Mouse (Mus musculus) yolk sac, embryonic 10.5 days (tissue): ENCODE data around the gene Cyba.

ENCODE experiments used
- DNase-seq: peaks from one replicate; pipeline ENCODE4 v3.0.0-alpha.2; 2017; ENCODE audit warnings: low spot score

Cyba gene

GRCm38 (mm10) chr8:122421376-122422070 lies 11.2 kb downstream of the Cyba start, which contains the start of gene Il17c:
Gene Il17c (plus strand): TSS chr8:122422020.
- DNase-seq, result no peak

- DNase-seq, result no peak
Observed at GRCm38 (mm10) chr8:122419881-122420555, 12.7 kb downstream of the Cyba start.

GRCm38 (mm10) chr8:122415554-122415953 lies 17.2 kb downstream of the Cyba start:
- no peak for DNase-seq

GRCm38 (mm10) chr8:122414311-122414710 lies 18.4 kb downstream of the Cyba start:
- DNase-seq, result no peak

- no peak for DNase-seq
Observed at GRCm38 (mm10) chr8:122407678-122408077, 25.1 kb downstream of the Cyba start.

GRCm38 (mm10) chr8:122405146-122405805 lies 27.5 kb downstream of the Cyba start:
- peak; percentile 78 for DNase-seq

GRCm38 (mm10) chr8:122398186-122398585 lies 34.5 kb downstream of the Cyba start:
- DNase-seq, result no peak

- no peak for DNase-seq
Observed at GRCm38 (mm10) chr8:122395291-122395690, 37.4 kb downstream of the Cyba start.

GRCm38 (mm10) chr8:122393717-122394116 lies 39.0 kb downstream of the Cyba start:
- DNase-seq, result no peak

GRCm38 (mm10) chr8:122390758-122391157 lies 42.0 kb downstream of the Cyba start:
- no peak for DNase-seq

- DNase-seq, result no peak
Observed at GRCm38 (mm10) chr8:122389357-122389756, 43.4 kb downstream of the Cyba start.

GRCm38 (mm10) chr8:122383039-122383438 lies 49.7 kb downstream of the Cyba start:
- no peak for DNase-seq

- peak; percentile 98 for DNase-seq
Observed at GRCm38 (mm10) chr8:122376365-122377231, 56.1 kb downstream of the Cyba start, which contains the start of gene Zc3h18. Gene Zc3h18 (plus strand): TSS chr8:122376609.

GRCm38 (mm10) chr8:122375751-122376364 lies 56.9 kb downstream of the Cyba start:
- DNase-seq, result no peak

- no peak for DNase-seq
Observed at GRCm38 (mm10) chr8:122375320-122375719, 57.4 kb downstream of the Cyba start.
